Mouse (Mus musculus) adrenal gland, postnatal 10 days (tissue): ENCODE data around the gene Sult1d1. TPM values are rescaled to one million over a fixed set of nuclear protein-coding genes. Genes with fewer than 3 reads are reported as not detected.

Experiments
- microRNA-seq: library from miRNA; unstranded; fragments of <30 nt; microRNA quantifications from one replicate; pipeline ENCODE4 v1.2.0, GENCODE M21; 2021
- total RNA-seq, 2 experiments: library from RNA; stranded (reverse); gene quantifications; 2 replicates each; pipeline ENCODE4 v1.2.3; 2021

Gene Sult1d1
- total RNA-seq, 2 experiments from 2014 or later: 6.0 to 16.6 TPM

Small RNA genes lying within 50 kb of the gene (microRNA-seq; reads per million reads assigned to microRNA genes)
- gene Mir3969: not detected

Other genes starting within 250 kb of the Sult1d1 start
- 1 to 10 TPM in 1 of 2 experiments, under 1 TPM in 1; 0.85 to 1.7 TPM for gene Ugt2a3, start 231.8 kb downstream of the Sult1d1 start, total RNA-seq
- under 1 TPM in 1 of 2 experiments, not detected in 1; 0.36 TPM for gene Ugt2b38, start 144.8 kb downstream of the Sult1d1 start, total RNA-seq
- gene Ugt2a2, start 86.8 kb downstream of the Sult1d1 start, total RNA-seq: not detected
- not detected for gene Gm43638, start 82.2 kb downstream of the Sult1d1 start, total RNA-seq
- gene Ugt2a1, start 78.2 kb downstream of the Sult1d1 start, total RNA-seq: not detected
- under 1 TPM; 0.30 to 0.84 TPM for gene Sult1b1, start 30.8 kb downstream of the Sult1d1 start, total RNA-seq
- gene Sult1e1, start 22.6 kb upstream of the Sult1d1 start, total RNA-seq: under 1 TPM in 1 of 2 experiments, not detected in 1; 0.84 TPM
- gene Csn1s1, start 97.2 kb upstream of the Sult1d1 start, total RNA-seq: not detected
- not detected for gene Csn2, start 130.6 kb upstream of the Sult1d1 start, total RNA-seq
- gene Csn1s2a, start 205.5 kb upstream of the Sult1d1 start, total RNA-seq: not detected
- not detected for gene Csn1s2b, start 239.1 kb upstream of the Sult1d1 start, total RNA-seq